Mouse (Mus musculus): ENCODE measurements around the gene Rcsd1. TPM values are rescaled to one million over a fixed set of nuclear protein-coding genes. Genes with fewer than 3 reads are reported as not detected.

Rcsd1 gene
- polyA plus RNA-seq, 1 experiment from 2014 or later = 113 TPM

DNA sequence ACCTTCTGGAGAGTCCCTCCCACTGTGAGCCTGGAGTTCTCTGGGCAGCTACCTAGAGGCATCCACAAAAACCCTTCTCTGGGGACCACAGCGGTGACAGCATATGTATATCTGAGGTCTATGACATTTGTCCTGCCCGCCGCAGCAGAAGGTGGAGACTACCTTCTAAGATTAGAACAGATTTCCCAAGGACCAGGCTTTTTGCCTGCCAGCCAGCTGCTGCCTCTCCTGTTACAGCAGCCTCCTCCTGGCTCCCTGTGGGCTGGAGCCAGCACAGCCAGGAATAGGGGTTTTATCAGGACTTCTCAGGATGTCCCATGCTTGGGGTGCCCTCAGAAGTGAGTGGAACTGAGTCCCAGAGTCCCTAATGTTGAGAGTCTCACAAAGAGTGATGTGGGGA lies 32.6 kb downstream of the Rcsd1 start:
- Histone ChIP-seq H3K9ac (0 out of 2 replicates have a peak overlapping the region, but pooled peaks have one; percentile 15), H3K27me3 (replicated peaks) (no peaks in the 10 kb centered on the region), H3K4me1 (replicated peaks) (peaks cover 95% of the 10 kb centered on the region), H3K27ac (ENCODE audit: poor library complexity, severe bottlenecking) (peak overlapping the region; percentile 78), H3K9me3 (replicated peaks) (no peaks in the 10 kb centered on the region), H3K4me2 (peak overlapping the region; percentile 29), H3K36me3 (peaks cover 34% of the 10 kb centered on the region), H3K4me3 (no peak overlapping the region)
- no peak for ATAC-seq (ENCODE audit: insufficient number of reproducible peaks, low FRiP score)
- 16% methylated on average over 3 of the region's 3 CpGs for WGBS

DNA sequence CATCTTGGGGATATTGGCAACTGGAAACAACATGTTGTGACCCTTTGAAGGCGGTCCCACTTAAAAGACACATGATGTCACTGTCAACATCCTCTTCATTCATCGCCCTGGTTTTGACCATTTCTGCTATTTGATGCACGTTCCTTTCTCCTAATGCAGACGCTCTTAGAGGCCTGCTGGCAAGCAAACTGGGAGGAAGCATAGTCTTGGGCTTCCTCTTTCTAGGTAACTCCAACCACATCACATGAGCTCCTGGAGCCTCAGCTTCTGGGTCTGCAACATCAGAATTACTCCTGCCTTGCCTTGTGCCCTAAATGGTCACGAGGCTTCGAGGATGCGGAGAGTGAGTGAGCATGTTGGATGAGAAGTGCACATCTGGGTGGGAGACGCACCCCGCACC lies 34.4 kb downstream of the Rcsd1 start:
- WGBS = 79% methylated on average over 9 of the region's 9 CpGs
- Histone ChIP-seq H3K9ac (no peak overlapping the region), H3K4me1 (replicated peaks) (peaks cover 95% of the 10 kb centered on the region), H3K4me2 (no peak overlapping the region), H3K4me3 (no peak overlapping the region), H3K36me3 (peaks cover 42% of the 10 kb centered on the region), H3K27ac (ENCODE audit: poor library complexity, severe bottlenecking) (peak overlapping the region; percentile 32), H3K27me3 (replicated peaks) (no peaks in the 10 kb centered on the region), H3K9me3 (replicated peaks) (no peaks in the 10 kb centered on the region)
- ATAC-seq (ENCODE audit: insufficient number of reproducible peaks, low FRiP score) = no peak

DNA sequence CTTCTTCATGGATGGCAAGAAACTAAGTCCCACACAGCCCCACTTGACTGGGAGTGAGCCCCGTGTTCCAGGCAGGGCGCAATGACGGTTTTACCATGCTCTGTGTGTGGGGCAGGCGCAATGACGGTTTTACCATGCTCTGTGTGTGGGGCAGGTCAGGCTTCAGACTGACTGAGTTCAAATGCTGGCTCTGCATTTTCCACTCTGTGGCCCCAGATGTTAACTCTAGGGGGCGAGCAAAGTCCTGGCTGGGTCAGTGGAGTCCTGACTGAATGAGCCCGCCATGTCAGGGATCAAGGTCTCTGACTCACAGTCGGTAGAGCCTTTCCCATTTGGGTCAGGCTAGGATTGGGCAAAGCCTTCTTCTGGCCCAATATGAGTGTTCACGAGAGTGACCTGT lies 37.2 kb downstream of the Rcsd1 start:
- WGBS = 74% methylated on average over 9 of the region's 9 CpGs
- ATAC-seq (ENCODE audit: insufficient number of reproducible peaks, low FRiP score) = no peak

DNA sequence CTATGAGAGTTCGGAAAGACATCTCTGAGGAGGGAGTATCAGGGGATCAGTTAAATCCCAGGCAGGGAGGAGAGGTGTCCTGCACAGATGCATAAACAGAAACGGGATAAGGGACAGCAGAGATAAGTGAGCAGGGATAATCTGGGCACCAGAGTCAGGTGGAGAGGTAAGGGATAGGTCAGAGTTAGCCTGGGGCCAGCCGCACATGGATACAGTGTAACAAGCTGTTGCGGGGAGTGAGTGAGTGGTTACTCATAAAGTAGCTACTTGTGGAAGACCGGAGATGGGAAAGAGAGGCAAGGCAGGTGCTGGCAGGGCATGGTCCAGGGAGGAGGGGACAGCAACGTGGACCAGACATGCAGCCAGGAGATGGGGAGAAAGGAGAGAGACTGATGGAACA lies 39.5 kb downstream of the Rcsd1 start:
- Histone ChIP-seq H3K9ac (peak overlapping the region; percentile 15; the same call in 1 of the 2 replicates), H3K4me2 (no peak overlapping the region), H3K4me1 (replicated peaks) (peaks cover 91% of the 10 kb centered on the region), H3K9me3 (replicated peaks) (no peaks in the 10 kb centered on the region), H3K27me3 (replicated peaks) (no peaks in the 10 kb centered on the region), H3K27ac (ENCODE audit: poor library complexity, severe bottlenecking) (peak overlapping the region; percentile 90), H3K36me3 (peaks cover 35% of the 10 kb centered on the region), H3K4me3 (no peak overlapping the region)
- ATAC-seq (ENCODE audit: insufficient number of reproducible peaks, low FRiP score) = no peak
- 40% methylated on average over 6 of the region's 6 CpGs for WGBS

More for the DNA sequence above, 37.2 kb downstream of the Rcsd1 start:
- no peaks in the 10 kb centered on the region for H3K9me3 ChIP-seq (replicated peaks)
- H3K27me3 ChIP-seq (replicated peaks) = no peaks in the 10 kb centered on the region
- H3K9ac ChIP-seq = no peak overlapping the region
- peaks cover 29% of the 10 kb centered on the region; the same call in 1 of the 2 replicates for H3K36me3 ChIP-seq
- peaks cover 93% of the 10 kb centered on the region for H3K4me1 ChIP-seq (replicated peaks)
- H3K4me3 ChIP-seq = no peak overlapping the region
- no peak overlapping the region for H3K4me2 ChIP-seq
- H3K27ac ChIP-seq (ENCODE audit: poor library complexity, severe bottlenecking) = no peak overlapping the region; the same call in 1 of the 2 replicates

DNA sequence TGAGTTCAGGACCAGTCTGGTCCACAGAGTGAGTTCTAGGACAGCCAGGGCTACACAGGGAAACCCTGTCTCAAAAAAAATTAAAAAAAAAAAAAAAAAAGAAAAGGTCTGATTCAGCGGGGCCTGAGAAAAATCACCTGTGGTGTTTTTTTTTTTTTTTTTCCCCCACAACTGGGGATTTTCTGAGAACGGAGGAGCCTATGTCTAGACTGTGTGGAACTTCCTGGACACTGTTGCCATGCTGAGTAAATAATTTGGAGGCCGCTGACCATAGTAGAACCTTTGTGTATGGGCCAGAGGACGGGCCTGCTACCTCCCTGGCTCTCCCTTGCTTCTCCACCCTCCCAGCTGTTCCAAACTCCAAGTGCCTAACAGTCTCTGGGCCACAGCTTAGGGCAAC lies 40.7 kb downstream of the Rcsd1 start:
- H3K4me3 ChIP-seq = no peak overlapping the region
- no peak overlapping the region; the same call in 1 of the 2 replicates for H3K9ac ChIP-seq
- H3K9me3 ChIP-seq (replicated peaks) = no peaks in the 10 kb centered on the region
- peaks cover 43% of the 10 kb centered on the region for H3K36me3 ChIP-seq
- H3K27me3 ChIP-seq (replicated peaks) = no peaks in the 10 kb centered on the region
- ATAC-seq (ENCODE audit: insufficient number of reproducible peaks, low FRiP score) = no peak
- peaks cover 88% of the 10 kb centered on the region for H3K4me1 ChIP-seq (replicated peaks)
- WGBS = 52% methylated on average over 4 of the region's 4 CpGs
- peak overlapping the region; percentile 90 for H3K27ac ChIP-seq (ENCODE audit: poor library complexity, severe bottlenecking)
- H3K4me2 ChIP-seq = no peak overlapping the region

DNA sequence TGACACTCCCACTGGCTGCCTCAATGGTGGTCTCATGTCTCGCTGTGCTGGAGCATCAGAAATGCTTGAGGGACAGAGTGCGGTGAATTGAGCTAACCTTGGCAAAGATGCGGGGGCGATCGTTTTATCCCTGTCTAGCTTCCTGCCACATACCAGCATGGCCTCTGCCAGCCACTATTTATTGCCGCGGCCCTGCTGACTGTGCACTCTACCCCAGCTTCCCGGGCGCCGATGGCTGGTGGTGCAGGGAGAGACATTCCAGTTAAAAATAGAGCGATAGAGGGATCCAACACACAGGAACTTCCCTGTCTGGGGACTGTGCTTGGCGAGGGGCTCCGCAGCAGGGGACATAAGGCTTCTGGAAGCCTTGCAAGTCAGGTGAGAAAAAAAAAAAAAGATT lies 42.2 kb downstream of the Rcsd1 start:
- Histone ChIP-seq H3K9ac (no peak overlapping the region), H3K4me2 (peak overlapping the region; percentile 34), H3K27me3 (replicated peaks) (no peaks in the 10 kb centered on the region), H3K4me1 (replicated peaks) (peaks cover 94% of the 10 kb centered on the region), H3K36me3 (peaks cover 54% of the 10 kb centered on the region), H3K4me3 (no peak overlapping the region), H3K9me3 (replicated peaks) (no peaks in the 10 kb centered on the region), H3K27ac (ENCODE audit: poor library complexity, severe bottlenecking) (peak overlapping the region; percentile 90)
- no peak; the same call in 1 of the 2 replicates for ATAC-seq (ENCODE audit: insufficient number of reproducible peaks, low FRiP score)
- WGBS = 25% methylated on average over 13 of the region's 13 CpGs

DNA sequence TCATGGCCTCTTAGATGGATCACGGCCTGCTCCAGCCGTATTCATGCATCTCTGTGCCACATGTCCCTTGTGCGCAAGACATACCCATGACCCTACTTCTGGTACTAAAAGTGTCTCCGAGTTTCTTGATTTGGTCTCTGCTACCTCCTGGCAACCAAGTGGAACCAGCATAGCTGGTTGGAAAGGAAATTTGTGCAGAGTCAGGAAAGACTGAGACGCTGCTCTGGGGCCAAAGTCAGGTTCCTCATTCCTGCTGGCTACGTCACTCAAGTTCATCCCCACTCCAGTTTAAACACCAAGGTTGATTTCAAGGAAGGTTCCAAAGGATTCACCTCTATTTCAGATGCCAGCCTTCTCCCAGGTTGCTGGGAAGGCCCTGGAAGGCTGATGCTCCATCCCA lies 42.6 kb downstream of the Rcsd1 start:
- Histone ChIP-seq H3K36me3 (peaks cover 55% of the 10 kb centered on the region), H3K9ac (peak overlapping the region; percentile 25; the same call in 1 of the 2 replicates)

DNA sequence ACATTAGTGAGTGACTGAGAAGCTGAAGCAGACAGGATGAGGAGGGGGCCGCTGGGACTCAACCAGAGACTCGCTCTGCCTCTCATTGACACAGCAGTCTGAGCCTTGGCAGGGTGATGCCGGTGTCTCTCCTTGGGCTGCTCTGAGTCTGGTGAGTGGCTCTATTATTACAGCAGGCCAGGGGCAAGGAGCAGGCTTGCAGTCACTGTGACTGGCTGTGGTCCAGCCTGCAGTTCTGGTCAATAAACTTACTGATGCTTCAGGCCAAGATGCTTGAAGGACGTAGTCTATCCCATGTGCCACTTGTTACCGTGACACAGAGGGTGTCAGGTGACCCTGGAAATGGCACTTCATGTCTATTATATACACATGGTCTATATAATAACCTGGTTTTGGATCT lies 43.8 kb downstream of the Rcsd1 start:
- peaks cover 86% of the 10 kb centered on the region for H3K4me1 ChIP-seq (replicated peaks)
- no peak overlapping the region for H3K4me2 ChIP-seq
- no peak overlapping the region for H3K9ac ChIP-seq
- no peak for ATAC-seq (ENCODE audit: insufficient number of reproducible peaks, low FRiP score)
- H3K36me3 ChIP-seq = peaks cover 57% of the 10 kb centered on the region
- H3K4me3 ChIP-seq = no peak overlapping the region
- WGBS = 73% methylated on average over 5 of the region's 5 CpGs
- H3K27ac ChIP-seq (ENCODE audit: poor library complexity, severe bottlenecking) = peak overlapping the region; percentile 90; the same call in 1 of the 2 replicates
- H3K9me3 ChIP-seq (replicated peaks) = no peaks in the 10 kb centered on the region
- no peaks in the 10 kb centered on the region for H3K27me3 ChIP-seq (replicated peaks)

More for the DNA sequence above, 42.6 kb downstream of the Rcsd1 start:
- H3K27ac ChIP-seq (ENCODE audit: poor library complexity, severe bottlenecking) = peak overlapping the region; percentile 90
- WGBS = 79% methylated on average over 6 of the region's 6 CpGs
- peaks cover 94% of the 10 kb centered on the region for H3K4me1 ChIP-seq (replicated peaks)
- no peaks in the 10 kb centered on the region for H3K27me3 ChIP-seq (replicated peaks)
- no peak for ATAC-seq (ENCODE audit: insufficient number of reproducible peaks, low FRiP score)
- no peak overlapping the region for H3K4me3 ChIP-seq
- H3K9me3 ChIP-seq (replicated peaks) = no peaks in the 10 kb centered on the region
- H3K4me2 ChIP-seq = peak overlapping the region; percentile 24; the same call in 1 of the 2 replicates

DNA sequence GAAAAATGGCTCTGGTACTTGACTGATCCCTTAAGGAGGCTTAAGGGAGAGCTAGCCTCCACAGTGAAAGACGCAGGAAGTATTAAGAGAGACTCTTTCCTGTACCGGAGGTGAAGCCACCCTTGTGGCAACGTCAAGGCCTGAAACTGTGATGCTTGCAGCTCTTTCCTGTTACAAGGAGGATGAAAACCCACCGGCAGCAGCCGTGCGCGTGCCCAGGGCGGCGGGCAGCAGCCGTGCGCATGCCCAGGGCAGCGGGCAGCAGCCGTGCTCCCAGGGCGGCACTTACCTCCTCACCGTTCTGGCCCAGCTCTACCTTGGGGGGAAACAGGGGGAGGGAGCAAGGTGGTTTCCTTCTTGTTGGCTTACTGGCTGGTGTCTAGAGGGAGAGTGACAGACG lies 46.3 kb downstream of the Rcsd1 start:
- 70% methylated on average over 16 of the region's 16 CpGs for WGBS
- H3K27ac ChIP-seq (ENCODE audit: poor library complexity, severe bottlenecking) = peak overlapping the region; percentile 94
- peak overlapping the region; percentile 31; the same call in 1 of the 2 replicates for H3K9ac ChIP-seq
- peaks cover 63% of the 10 kb centered on the region for H3K4me1 ChIP-seq (replicated peaks)
- H3K9me3 ChIP-seq (replicated peaks) = no peaks in the 10 kb centered on the region
- H3K4me2 ChIP-seq = no peak overlapping the region
- 0 out of 2 replicates have a peak, but pooled peaks have one; percentile 38 for ATAC-seq (ENCODE audit: insufficient number of reproducible peaks, low FRiP score)
- H3K4me3 ChIP-seq = no peak overlapping the region
- peaks cover 73% of the 10 kb centered on the region for H3K36me3 ChIP-seq
- no peaks in the 10 kb centered on the region for H3K27me3 ChIP-seq (replicated peaks)

DNA sequence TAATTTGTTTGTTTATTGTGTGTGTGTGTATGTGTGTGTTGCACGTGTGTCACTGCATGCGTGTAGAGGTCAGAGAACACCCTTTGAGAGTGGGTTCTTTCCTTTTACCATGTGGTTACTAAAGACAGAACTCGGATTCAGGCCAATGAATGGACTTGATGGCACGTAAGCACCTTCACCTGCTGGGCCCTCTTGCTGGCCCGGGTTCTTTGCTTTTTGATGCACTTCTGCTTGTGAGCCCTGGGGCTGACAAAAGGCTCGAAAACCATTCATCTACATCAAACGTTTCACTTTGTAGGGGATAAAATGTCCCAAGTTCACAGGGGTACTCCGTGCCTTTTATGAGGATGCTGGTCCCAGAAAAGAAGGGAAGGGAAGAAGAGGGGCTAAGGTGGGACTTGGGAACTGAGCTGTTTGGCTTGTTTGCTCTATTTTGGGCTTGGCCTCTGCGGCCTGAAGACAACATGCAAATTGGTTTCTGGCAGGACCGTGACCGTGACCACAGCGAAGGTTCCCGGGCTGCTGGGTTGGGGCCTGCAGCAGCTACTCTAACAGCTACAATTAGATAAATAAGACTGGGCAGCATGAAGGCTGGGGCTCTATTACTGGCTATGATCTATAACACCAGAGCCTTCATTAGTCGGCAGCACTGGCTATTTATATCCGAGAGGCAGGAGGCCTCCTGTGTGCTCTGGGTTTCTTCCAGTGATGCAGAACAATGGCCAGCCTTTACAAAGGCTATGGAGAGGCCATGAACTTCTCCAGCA lies 46.9 kb downstream of the Rcsd1 start:
- no peak for ATAC-seq (ENCODE audit: insufficient number of reproducible peaks, low FRiP score)

DNA sequence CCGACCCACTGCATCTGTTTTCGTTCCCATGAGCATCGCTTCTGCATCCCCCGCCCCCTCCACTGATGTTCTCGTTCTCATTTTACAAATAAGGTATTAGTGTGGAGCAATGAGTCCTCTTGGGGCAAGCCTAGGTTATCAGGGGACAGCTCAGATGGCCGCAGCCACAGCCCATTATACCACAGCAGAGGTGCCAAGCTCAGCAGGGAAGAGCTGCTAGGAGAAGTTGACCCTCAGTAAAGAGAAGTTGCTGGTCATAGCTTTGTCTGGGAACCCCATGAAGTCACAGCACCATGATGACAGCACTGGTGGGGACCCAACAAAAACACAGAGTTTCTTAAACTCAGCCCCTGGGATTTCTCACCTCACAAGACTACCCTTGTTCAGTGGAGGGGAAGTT lies 47.8 kb downstream of the Rcsd1 start:
- H3K27ac ChIP-seq (ENCODE audit: poor library complexity, severe bottlenecking) = 0 out of 2 replicates have a peak overlapping the region, but pooled peaks have one; percentile 19
- H3K4me2 ChIP-seq = no peak overlapping the region
- 73% methylated on average over 6 of the region's 6 CpGs for WGBS
- H3K9ac ChIP-seq = no peak overlapping the region
- H3K9me3 ChIP-seq (replicated peaks) = no peaks in the 10 kb centered on the region
- no peak overlapping the region for H3K4me3 ChIP-seq
- H3K27me3 ChIP-seq (replicated peaks) = no peaks in the 10 kb centered on the region
- H3K4me1 ChIP-seq (replicated peaks) = peaks cover 47% of the 10 kb centered on the region
- no peak for ATAC-seq (ENCODE audit: insufficient number of reproducible peaks, low FRiP score)
- H3K36me3 ChIP-seq = peaks cover 83% of the 10 kb centered on the region

More for the DNA sequence above, 46.9 kb downstream of the Rcsd1 start:
- Histone ChIP-seq H3K27ac (ENCODE audit: poor library complexity, severe bottlenecking) (peak overlapping the region; percentile 94), H3K4me2 (no peak overlapping the region), H3K4me1 (replicated peaks) (peaks cover 56% of the 10 kb centered on the region), H3K27me3 (replicated peaks) (no peaks in the 10 kb centered on the region), H3K4me3 (no peak overlapping the region), H3K36me3 (peaks cover 80% of the 10 kb centered on the region), H3K9me3 (replicated peaks) (no peaks in the 10 kb centered on the region), H3K9ac (peak overlapping the region; percentile 31; the same call in 1 of the 2 replicates)
- WGBS = 51% methylated on average over 15 of the region's 15 CpGs

Measured in heart, embryonic 12.5 days (tissue).